Mouse (Mus musculus) liver, postnatal 0 days (tissue): ENCODE measurements around the gene Usp32.

Source experiments
- CTCF ChIP-seq: sonication (generic); IDR thresholded peaks from 2 replicates; pipeline ENCODE4 v1.5.1; 2016; ENCODE audit warnings: antibody characterized with exemption, low read depth
- EP300 ChIP-seq: IDR thresholded peaks from 2 replicates; pipeline ENCODE4 v1.6.1; 2016; ENCODE audit warnings: antibody characterized with exemption, low read depth, mild to moderate bottlenecking

DNA sequence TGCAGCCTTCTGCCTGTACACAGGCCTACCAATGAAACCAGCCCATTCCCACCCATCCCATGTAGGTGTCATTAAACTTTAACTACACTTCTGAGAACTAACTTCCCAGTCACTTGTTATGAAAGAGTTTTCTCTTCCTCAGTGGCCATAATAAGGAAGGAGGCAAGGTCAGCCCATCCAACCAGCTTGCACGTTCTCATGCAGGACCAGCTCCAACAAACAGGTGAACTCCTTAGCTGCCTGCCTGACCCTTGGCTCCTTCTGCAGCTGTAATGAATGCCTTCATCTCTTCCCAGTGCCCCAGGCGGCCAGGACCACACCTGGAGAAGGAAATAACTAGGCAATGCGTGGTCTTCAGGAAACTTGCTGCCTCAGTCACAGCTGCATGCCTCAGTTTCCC, 194.1 kb downstream of the Usp32 start:
- TF ChIP-seq CTCF, result no peak
- TF ChIP-seq EP300, result no peak
